Mouse (Mus musculus) neural tube, embryonic 12.5 days (tissue): ENCODE measurements at regions not wholly inside any gene's neighbourhood (a gene's known extent, or its start where the extent isn't known, plus 50 kb on each side); places are given as distances from the start of the nearest gene placed in this dataset.

ENCODE experiments used
- ATAC-seq: fragments of 200-750 bp; cut with Nextera tagmentation; 2 replicates; pipeline ENCODE4 v1.8.0; 2017; ENCODE audit warnings: low read depth, mild to moderate bottlenecking, moderate TSS enrichment, moderate library complexity; ENCODE audit not compliant: low FRiP score
- H3K27ac ChIP-seq: fragments of 300-500 bp; sonication (generic); 2 replicates; pipeline ENCODE4 v1.5.1; 2016
- H3K27me3 ChIP-seq: fragments of 300-500 bp; sonication (generic); replicated peaks from 2 replicates; pipeline ENCODE4 v1.6.1; 2016; ENCODE audit warnings: mild to moderate bottlenecking
- H3K36me3 ChIP-seq: fragments of 300-500 bp; sonication (generic); 2 replicates; pipeline ENCODE4 v1.6.1; 2016; ENCODE audit warnings: mild to moderate bottlenecking
- H3K4me1 ChIP-seq: fragments of 300-500 bp; sonication (generic); 2 replicates; pipeline ENCODE4 v1.6.1; 2016
- H3K4me2 ChIP-seq: fragments of 300-500 bp; sonication (generic); replicated peaks from 2 replicates; pipeline ENCODE4 v1.6.1; 2016; ENCODE audit warnings: mild to moderate bottlenecking
- H3K4me3 ChIP-seq: fragments of 300-500 bp; sonication (generic); 2 replicates; pipeline ENCODE4 v1.5.1; 2016
- H3K9ac ChIP-seq: fragments of 300-500 bp; sonication (generic); 2 replicates; pipeline ENCODE4 v1.6.1; 2016; ENCODE audit warnings: mild to moderate bottlenecking
- H3K9me3 ChIP-seq: fragments of 300-500 bp; sonication (generic); 2 replicates; pipeline ENCODE4 v1.6.1; 2016; ENCODE audit warnings: mild to moderate bottlenecking
- WGBS: fragments of 180-500 bp; shearing (Covaris S2); methylation state at CpG from one replicate; pipeline ENCODE4 v1.1.7; 2016; 5-methylcytosine and 5-hydroxymethylcytosine counted together

GRCm38 (mm10) chr3:10697698-10698452 lies 362.4 kb upstream of the Gm38303 start:
- no peak overlapping the region for H3K4me3 ChIP-seq
- no peak overlapping the region for H3K9ac ChIP-seq
- no peak overlapping the region for H3K4me2 ChIP-seq
- no peaks in the 10 kb centered on the region for H3K36me3 ChIP-seq
- WGBS, result 81% methylated on average over 7 of the region's 7 CpGs
- ATAC-seq, result no peak
- H3K4me1 ChIP-seq, result no peaks in the 10 kb centered on the region
- no peaks in the 10 kb centered on the region for H3K27me3 ChIP-seq
- H3K27ac ChIP-seq, result no peak overlapping the region
- no peaks in the 10 kb centered on the region for H3K9me3 ChIP-seq

GRCm38 (mm10) chr3:10685501-10685951 lies 350.0 kb upstream of the Gm38303 start:
- WGBS, result 61% methylated on average over 4 of the region's 4 CpGs
- H3K36me3 ChIP-seq, result no peaks in the 10 kb centered on the region
- H3K27ac ChIP-seq, result no peak overlapping the region
- no peak for ATAC-seq
- H3K4me2 ChIP-seq, result no peak overlapping the region
- no peak overlapping the region for H3K4me3 ChIP-seq
- H3K9me3 ChIP-seq, result no peaks in the 10 kb centered on the region
- H3K9ac ChIP-seq, result no peak overlapping the region
- H3K4me1 ChIP-seq, result no peaks in the 10 kb centered on the region
- H3K27me3 ChIP-seq, result no peaks in the 10 kb centered on the region

GRCm38 (mm10) chr3:10684885-10685500 lies 349.5 kb upstream of the Gm38303 start:
- ATAC-seq, result peak; percentile 75; the same call in 1 of the 2 replicates
- H3K27ac ChIP-seq, result no peak overlapping the region
- H3K9me3 ChIP-seq, result no peaks in the 10 kb centered on the region
- H3K27me3 ChIP-seq, result no peaks in the 10 kb centered on the region
- 65% methylated on average over 6 of the region's 6 CpGs for WGBS
- H3K4me3 ChIP-seq, result no peak overlapping the region
- H3K4me1 ChIP-seq, result no peaks in the 10 kb centered on the region
- no peak overlapping the region for H3K4me2 ChIP-seq
- H3K36me3 ChIP-seq, result no peaks in the 10 kb centered on the region
- no peak overlapping the region for H3K9ac ChIP-seq

- no peak overlapping the region for H3K9ac ChIP-seq
- no peaks in the 10 kb centered on the region for H3K36me3 ChIP-seq
- ATAC-seq, result no peak
- no peak overlapping the region for H3K4me3 ChIP-seq
- no peak overlapping the region for H3K27ac ChIP-seq
- no peaks in the 10 kb centered on the region for H3K27me3 ChIP-seq
- H3K4me1 ChIP-seq, result no peaks in the 10 kb centered on the region
- H3K4me2 ChIP-seq, result no peak overlapping the region
- no peaks in the 10 kb centered on the region for H3K9me3 ChIP-seq
Measured at GRCm38 (mm10) chr3:10681938-10682337, 346.5 kb upstream of the Gm38303 start.

- no peaks in the 10 kb centered on the region for H3K4me1 ChIP-seq
- H3K4me3 ChIP-seq, result no peak overlapping the region
- H3K27me3 ChIP-seq, result no peaks in the 10 kb centered on the region
- no peak overlapping the region for H3K9ac ChIP-seq
- no peaks in the 10 kb centered on the region for H3K9me3 ChIP-seq
- 74% methylated on average over 3 of the region's 3 CpGs for WGBS
- H3K27ac ChIP-seq, result no peak overlapping the region
- ATAC-seq, result no peak
- H3K4me2 ChIP-seq, result no peak overlapping the region
- H3K36me3 ChIP-seq, result no peaks in the 10 kb centered on the region
Measured at GRCm38 (mm10) chr3:10647975-10648511, 312.6 kb upstream of the Gm38303 start.
